Comparison of ENCODE assay signal across 27 mouse cellular contexts in the genomic region with DNA sequence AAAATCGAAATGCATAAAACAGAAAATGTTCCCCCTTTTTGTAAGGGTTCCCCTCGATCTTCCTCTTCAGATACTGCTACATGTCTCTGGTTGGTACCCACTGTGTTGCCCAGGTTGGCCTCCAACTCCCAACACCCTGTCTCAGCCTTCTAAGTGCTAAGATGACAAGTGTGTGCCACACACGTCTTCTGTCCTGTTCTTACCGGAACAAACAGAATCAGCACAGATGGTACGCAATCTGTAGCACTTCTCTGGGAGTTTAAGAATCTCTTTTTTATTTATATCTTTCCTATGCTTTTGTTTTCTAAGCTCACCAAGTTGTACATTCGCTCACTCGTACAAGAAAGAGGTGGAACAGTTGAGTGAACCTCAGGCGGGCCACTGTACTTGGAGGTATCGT. TPM values are rescaled to one million over a fixed set of nuclear protein-coding genes. Genes with fewer than 3 reads are reported as not detected.
DNase-seq lines count a peak whose midpoint lies in the region; ATAC-seq and TF ChIP-seq lines count a peak whose summit lies in the region.
"Had no signal": no experiment of that assay in that cellular context is flagged by ENCODE, and none has a peak within 500 bp of the region (broad histone marks: within the 10 kb centered on the region; RNA-seq: fewer than 3 reads in every experiment).

No protein-coding gene starts in this region.

- no peak for DNase-seq in forebrain, embryonic 11.5 days (ENCODE audit: low spot score)
- DNase-seq in layer of hippocampus, adult 18-20 months (ENCODE audit: low spot score in 2 of 2) = peak; percentile 13 to 51
- no peak for DNase-seq in layer of hippocampus, adult 9-10 months (ENCODE audit: low spot score)
- no peak for DNase-seq in testis, postnatal 10 days (ENCODE audit: low spot score)
- no peak for DNase-seq in urinary bladder, postnatal 10 days (ENCODE audit: low spot score)
- DNase-seq: adrenal gland, postnatal 10 days; cerebellum, adult 11 months; cerebellum, postnatal 10 days; gastrocnemius, postnatal 10 days; heart, postnatal 10 days; kidney, adult 9 months; kidney, postnatal 25 days; lung, adult 18-20 months; lung, postnatal 14 days; right cerebral cortex, postnatal 14 days; spleen, adult 18-20 months; thymus, postnatal 25 days had no signal

- no peak overlapping the region for H3K9ac ChIP-seq in forebrain, embryonic 13.5 days
- no peak overlapping the region for H3K9ac ChIP-seq in forebrain, embryonic 11.5 days (ENCODE audit: low read length)
- H3K9ac ChIP-seq: heart, embryonic 12.5 days; limb, embryonic 13.5 days; liver, embryonic 12.5 days; neural tube, embryonic 15.5 days had no signal

- H3K27ac ChIP-seq in forebrain, embryonic 13.5 days = no peak overlapping the region
- H3K27ac ChIP-seq in forebrain, embryonic 11.5 days (ENCODE audit: low read depth, low read length) = no peak overlapping the region
- H3K27ac ChIP-seq in testis, adult 2 months (ENCODE audit: control insufficient read depth, insufficient read depth, low read depth, low read length) = peak overlapping the region; percentile 55; the same call in 1 of the 2 replicates
- H3K27ac ChIP-seq: limb, embryonic 13.5 days; liver, embryonic 12.5 days; neural tube, embryonic 15.5 days had no signal

- no peak overlapping the region for H3K4me2 ChIP-seq in forebrain, embryonic 13.5 days
- no peak overlapping the region for H3K4me2 ChIP-seq in forebrain, embryonic 11.5 days (ENCODE audit: low read depth, low read length, severe bottlenecking)
- H3K4me2 ChIP-seq: heart, embryonic 12.5 days; limb, embryonic 13.5 days; liver, embryonic 12.5 days; midbrain, embryonic 11.5 days; neural tube, embryonic 15.5 days had no signal

- H3K4me3 ChIP-seq in forebrain, embryonic 13.5 days = no peak overlapping the region
- H3K4me3 ChIP-seq in forebrain, embryonic 11.5 days (ENCODE audit: low read depth, low read length) = no peak overlapping the region
- no peak overlapping the region for H3K4me3 ChIP-seq in testis, adult 2 months (ENCODE audit: control insufficient read depth, low read depth, low read length)
- H3K4me3 ChIP-seq: heart, embryonic 12.5 days; hindbrain, embryonic 10.5 days; limb, embryonic 13.5 days; liver, embryonic 12.5 days; neural tube, embryonic 15.5 days had no signal

- 88% methylated on average over 9 of the region's 9 CpGs for WGBS in forebrain, embryonic 13.5 days
- 93% methylated on average over 9 of the region's 9 CpGs for WGBS in forebrain, embryonic 11.5 days

- H3K36me3 ChIP-seq in forebrain, embryonic 13.5 days (ENCODE audit: poor library complexity, severe bottlenecking) = no peaks in the 10 kb centered on the region
- H3K36me3 ChIP-seq in forebrain, embryonic 11.5 days (ENCODE audit: control insufficient read depth, insufficient read depth, low read length) = no peaks in the 10 kb centered on the region
- no peaks in the 10 kb centered on the region for H3K36me3 ChIP-seq in testis, adult 2 months (ENCODE audit: control insufficient read depth, insufficient read depth, low read length)
- H3K36me3 ChIP-seq: heart, embryonic 12.5 days; limb, embryonic 13.5 days; liver, embryonic 12.5 days; neural tube, embryonic 15.5 days had no signal

- H3K27me3 ChIP-seq in forebrain, embryonic 13.5 days = no peaks in the 10 kb centered on the region
- H3K27me3 ChIP-seq in forebrain, embryonic 11.5 days (ENCODE audit: control insufficient read depth, insufficient read depth, low read length) = no peaks in the 10 kb centered on the region
- no peaks in the 10 kb centered on the region for H3K27me3 ChIP-seq in testis, adult 2 months (ENCODE audit: control insufficient read depth, insufficient read depth, low read length)
- H3K27me3 ChIP-seq: heart, embryonic 12.5 days; limb, embryonic 13.5 days; liver, embryonic 12.5 days; neural tube, embryonic 15.5 days had no signal

- ATAC-seq in forebrain, embryonic 13.5 days = peak; percentile 57; the same call in 1 of the 2 replicates
- ATAC-seq in forebrain, embryonic 11.5 days (replicated peaks; ENCODE audit: low FRiP score) = no peak
- ATAC-seq: hindbrain, embryonic 16.5 days; intestine, embryonic 16.5 days; liver, embryonic 12.5 days had no signal

- H3K9me3 ChIP-seq in forebrain, embryonic 13.5 days (replicated peaks) = no peaks in the 10 kb centered on the region
- H3K9me3 ChIP-seq in forebrain, embryonic 11.5 days (ENCODE audit: control insufficient read depth, low read length) = no peaks in the 10 kb centered on the region
- H3K9me3 ChIP-seq: heart, embryonic 12.5 days; hindbrain, embryonic 10.5 days; limb, embryonic 13.5 days; liver, embryonic 12.5 days; neural tube, embryonic 15.5 days had no signal

- no peak for TF ChIP-seq POLR2A in testis, adult 2 months (IDR thresholded peaks at IDR 0.05; ENCODE audit: control insufficient read depth, low read depth, low read length)

- TF ChIP-seq CTCF in testis, adult 2 months (IDR thresholded peaks at IDR 0.05; ENCODE audit: control insufficient read depth, insufficient read depth, insufficient replicate concordance, low read depth, low read length) = no peak

- peaks cover 24% of the 10 kb centered on the region for H3K4me1 ChIP-seq in forebrain, embryonic 13.5 days
- peaks cover 5% of the 10 kb centered on the region; the same call in 1 of the 2 replicates for H3K4me1 ChIP-seq in forebrain, embryonic 11.5 days (replicated peaks; ENCODE audit: control insufficient read depth, insufficient read depth, low read length)
- H3K4me1 ChIP-seq in testis, adult 2 months (ENCODE audit: control insufficient read depth, insufficient read depth, low read length) = no peaks in the 10 kb centered on the region

RNA-seq across cellular contexts. Expression of a gene that starts 37.9 kb away (rescaled TPM):
- polyA plus RNA-seq in forebrain, embryonic 13.5 days (2015; fragmentation: Nextera tagmentation; extraction: Ambion mirVana) = 32.2 and 36.0 TPM in 2 replicates
- polyA plus RNA-seq in forebrain, embryonic 11.5 days (2014; fragmentation: Nextera tagmentation; extraction: Ambion mirVana) = 26.3 and 29.2 TPM in 2 replicates
- 100 to 1,000 TPM; 161 TPM for total RNA-seq in layer of hippocampus, adult 18-20 months (2021)
- polyA plus RNA-seq in testis, adult 2 months (2012; rRNA removed) = 6.1 and 8.5 TPM in 2 replicates

Comparison
In these comparisons a context has a peak if more than half of its experiments do, and no peak if none do; other contexts are left out.
1. DNase-seq: peak in layer of hippocampus, adult 18-20 months (2 of 2); none in forebrain, embryonic 11.5 days (single experiment), layer of hippocampus, adult 9-10 months (single experiment), testis, postnatal 10 days (single experiment) and urinary bladder, postnatal 10 days (single experiment).